Mouse (Mus musculus) liver, postnatal 0 days (tissue): ENCODE data around the gene Fabp3.

Experiments used
- CTCF ChIP-seq: sonication (generic); IDR thresholded peaks from 2 replicates; pipeline ENCODE4 v1.5.1; 2016; ENCODE audit warnings: antibody characterized with exemption, low read depth
- EP300 ChIP-seq: IDR thresholded peaks from 2 replicates; pipeline ENCODE4 v1.6.1; 2016; ENCODE audit warnings: antibody characterized with exemption, low read depth, mild to moderate bottlenecking

- TF ChIP-seq CTCF: peak; percentile 89
- TF ChIP-seq EP300: no peak
These were observed 33.3 kb downstream of the Fabp3 start for GRCm38 (mm10) chr4:130341691-130342090.
